Mouse (Mus musculus): ENCODE measurements around the gene Nek6. TPM values are rescaled to one million over a fixed set of nuclear protein-coding genes. Genes with fewer than 3 reads are reported as not detected.

Nek6 gene
- polyA plus RNA-seq, 2 experiments, result 9.7 to 25.2 TPM

- no peak overlapping the region for H3K9ac ChIP-seq (replicated peaks)
- WGBS (ENCODE audit: insufficient replicate concordance), result 52% methylated on average over 3 of the region's 3 CpGs
- H3K36me3 ChIP-seq (replicated peaks; ENCODE audit: control insufficient read depth, insufficient read depth, low read depth), result no peaks in the 10 kb centered on the region
- H3K4me3 ChIP-seq (ENCODE audit: insufficient read depth in 1 of 2, low read depth in 2 of 2, low read length in 2 of 2), result no peak overlapping the region
- no peaks in the 10 kb centered on the region for H3K4me1 ChIP-seq (replicated peaks; ENCODE audit: control insufficient read depth in 2 of 2, insufficient read depth in 2 of 2, low read length in 1 of 2)
- DNase-seq (ENCODE audit: low read depth in 3 of 3, low spot score in 3 of 3) (no peak), ATAC-seq (ENCODE audit: insufficient read depth) (no peak)
- no peak overlapping the region for H3K4me2 ChIP-seq (ENCODE audit: low read depth)
- H3K27me3 ChIP-seq (ENCODE audit: control insufficient read depth, insufficient read depth, low read length), result no peaks in the 10 kb centered on the region
- H3K9me3 ChIP-seq (ENCODE audit: control insufficient read depth, low read length), result no peaks in the 10 kb centered on the region
- TF ChIP-seq CTCF (IDR thresholded peaks at IDR 0.05; ENCODE audit: low read depth) (no peak), EP300 (IDR thresholded peaks at IDR 0.05; ENCODE audit: low read depth) (no peak)
- H3K27ac ChIP-seq, result no peak overlapping the region
These were observed 45.3 kb downstream of the Nek6 start for GRCm38 (mm10) chr2:38556721-38557120.

- H3K27ac ChIP-seq, result no peak overlapping the region
- H3K9me3 ChIP-seq (ENCODE audit: control insufficient read depth, low read length), result no peaks in the 10 kb centered on the region
- H3K4me2 ChIP-seq (ENCODE audit: low read depth), result no peak overlapping the region
- WGBS (ENCODE audit: insufficient replicate concordance), result 73% methylated on average over 17 of the region's 17 CpGs
- no peak for TF ChIP-seq EP300 (IDR thresholded peaks at IDR 0.05; ENCODE audit: low read depth)
- TF ChIP-seq CTCF (IDR thresholded peaks at IDR 0.05; ENCODE audit: low read depth), result no peak
- no peaks in the 10 kb centered on the region for H3K4me1 ChIP-seq (replicated peaks; ENCODE audit: control insufficient read depth in 2 of 2, insufficient read depth in 2 of 2, low read length in 1 of 2)
- no peaks in the 10 kb centered on the region for H3K27me3 ChIP-seq (ENCODE audit: control insufficient read depth, insufficient read depth, low read length)
- no peak overlapping the region for H3K9ac ChIP-seq (replicated peaks)
- DNase-seq (ENCODE audit: low read depth in 3 of 3, low spot score in 3 of 3) (no peak), ATAC-seq (ENCODE audit: insufficient read depth) (no peak)
- H3K36me3 ChIP-seq (replicated peaks; ENCODE audit: control insufficient read depth, insufficient read depth, low read depth), result no peaks in the 10 kb centered on the region
- no peak overlapping the region for H3K4me3 ChIP-seq (ENCODE audit: insufficient read depth in 1 of 2, low read depth in 2 of 2, low read length in 2 of 2)
These were observed 49.1 kb downstream of the Nek6 start for GRCm38 (mm10) chr2:38560296-38561227.

GRCm38 (mm10) chr2:38562596-38562995, 51.2 kb downstream of the Nek6 start:
- Histone ChIP-seq H3K4me2 (ENCODE audit: low read depth) (no peak overlapping the region), H3K4me1 (replicated peaks; ENCODE audit: control insufficient read depth in 2 of 2, insufficient read depth in 2 of 2, low read length in 1 of 2) (no peaks in the 10 kb centered on the region), H3K9ac (replicated peaks) (no peak overlapping the region), H3K27me3 (ENCODE audit: control insufficient read depth, insufficient read depth, low read length) (no peaks in the 10 kb centered on the region), H3K27ac (no peak overlapping the region), H3K36me3 (replicated peaks; ENCODE audit: control insufficient read depth, insufficient read depth, low read depth) (no peaks in the 10 kb centered on the region), H3K9me3 (ENCODE audit: control insufficient read depth, low read length) (no peaks in the 10 kb centered on the region), H3K4me3 (ENCODE audit: insufficient read depth in 1 of 2, low read depth in 2 of 2, low read length in 2 of 2) (no peak overlapping the region)
- 64% methylated on average over 4 of the region's 4 CpGs for WGBS (ENCODE audit: insufficient replicate concordance)
- DNase-seq (ENCODE audit: low read depth in 3 of 3, low spot score in 3 of 3) (no peak), ATAC-seq (ENCODE audit: insufficient read depth) (no peak)
- TF ChIP-seq EP300 (IDR thresholded peaks at IDR 0.05; ENCODE audit: low read depth), result no peak

- H3K27me3 ChIP-seq (ENCODE audit: control insufficient read depth, insufficient read depth, low read length), result no peaks in the 10 kb centered on the region
- ATAC-seq (ENCODE audit: insufficient read depth) (no peak), DNase-seq (ENCODE audit: low read depth in 3 of 3, low spot score in 3 of 3) (no peak)
- H3K4me1 ChIP-seq (replicated peaks; ENCODE audit: control insufficient read depth in 2 of 2, insufficient read depth in 2 of 2, low read length in 1 of 2), result no peaks in the 10 kb centered on the region
- no peak for TF ChIP-seq CTCF (IDR thresholded peaks at IDR 0.05; ENCODE audit: low read depth)
- no peak for TF ChIP-seq EP300 (IDR thresholded peaks at IDR 0.05; ENCODE audit: low read depth)
- no peaks in the 10 kb centered on the region for H3K9me3 ChIP-seq (ENCODE audit: control insufficient read depth, low read length)
- no peak overlapping the region for H3K4me2 ChIP-seq (ENCODE audit: low read depth)
- no peak overlapping the region for H3K9ac ChIP-seq (replicated peaks)
- no peak overlapping the region for H3K4me3 ChIP-seq (ENCODE audit: insufficient read depth in 1 of 2, low read depth in 2 of 2, low read length in 2 of 2)
- no peak overlapping the region for H3K27ac ChIP-seq
- no peaks in the 10 kb centered on the region; the same call in 1 of the 2 replicates for H3K36me3 ChIP-seq (replicated peaks; ENCODE audit: control insufficient read depth, insufficient read depth, low read depth)
- 77% methylated on average over 23 of the region's 23 CpGs for WGBS (ENCODE audit: insufficient replicate concordance)
These were observed 60.6 kb downstream of the Nek6 start for GRCm38 (mm10) chr2:38571971-38572601.

GRCm38 (mm10) chr2:38574697-38575096, 63.3 kb downstream of the Nek6 start:
- 71% methylated on average over 2 of the region's 2 CpGs for WGBS (ENCODE audit: insufficient replicate concordance)
- Histone ChIP-seq H3K36me3 (replicated peaks; ENCODE audit: control insufficient read depth, insufficient read depth, low read depth) (no peaks in the 10 kb centered on the region; the same call in 1 of the 2 replicates), H3K4me3 (ENCODE audit: insufficient read depth in 1 of 2, low read depth in 2 of 2, low read length in 2 of 2) (no peak overlapping the region), H3K4me1 (replicated peaks; ENCODE audit: control insufficient read depth in 2 of 2, insufficient read depth in 2 of 2, low read length in 1 of 2) (no peaks in the 10 kb centered on the region), H3K9ac (replicated peaks) (no peak overlapping the region), H3K9me3 (ENCODE audit: control insufficient read depth, low read length) (no peaks in the 10 kb centered on the region), H3K27me3 (ENCODE audit: control insufficient read depth, insufficient read depth, low read length) (no peaks in the 10 kb centered on the region), H3K27ac (no peak overlapping the region), H3K4me2 (ENCODE audit: low read depth) (no peak overlapping the region)
- no peak for TF ChIP-seq EP300 (IDR thresholded peaks at IDR 0.05; ENCODE audit: low read depth)
- TF ChIP-seq CTCF (IDR thresholded peaks at IDR 0.05; ENCODE audit: low read depth), result no peak
- ATAC-seq (ENCODE audit: insufficient read depth) (no peak), DNase-seq (ENCODE audit: low read depth in 3 of 3, low spot score in 3 of 3) (no peak)

Data from liver, embryonic 14.5 days (tissue).